Mouse (Mus musculus): ENCODE data around the gene Zcchc3. TPM values are rescaled to one million over a fixed set of nuclear protein-coding genes. Genes with fewer than 3 reads are reported as not detected.
A peak's percentile ranks its signal among the peaks of the same experiment; 100 is the strongest.

The Zcchc3 gene
- polyA plus RNA-seq, 1 experiment: not detected

GRCm38 (mm10) chr2:152367917-152368316 lies 46.9 kb downstream of the Zcchc3 start:
- Histone ChIP-seq H3ac (ENCODE audit: control insufficient read depth, insufficient read length, low read depth) (no peak overlapping the region), H3K36me3 (ENCODE audit: control insufficient read depth, insufficient read depth) (no peaks in the 10 kb centered on the region), H3K27me3 (ENCODE audit: control insufficient read depth, insufficient read depth, insufficient read length) (peaks cover 5% of the 10 kb centered on the region), H3K79me3 (ENCODE audit: low read depth) (no peaks in the 10 kb centered on the region), H3K4me3 (ENCODE audit: insufficient read depth, poor library complexity, severe bottlenecking) (no peak overlapping the region), H3K79me2 (ENCODE audit: control insufficient read depth, insufficient read depth) (no peaks in the 10 kb centered on the region)
- no peak for TF ChIP-seq MYOD1 (IDR thresholded peaks at IDR 0.05; ENCODE audit: control insufficient read depth, insufficient read length, low read depth)
- no peak for TF ChIP-seq MYOG (IDR thresholded peaks at IDR 0.05; ENCODE audit: control insufficient read depth, extremely low read depth, insufficient read length)
- TF ChIP-seq CTCF (IDR thresholded peaks at IDR 0.05; ENCODE audit: control insufficient read depth, insufficient read depth, insufficient read length): no peak
- no peak for TF ChIP-seq CEBPB (IDR thresholded peaks at IDR 0.05; ENCODE audit: low read depth)
- no peak for TF ChIP-seq MAX (IDR thresholded peaks at IDR 0.05)
- no peak for TF ChIP-seq USF1 (IDR thresholded peaks at IDR 0.05; ENCODE audit: low read depth)
- no peak for TF ChIP-seq FOSL1 (IDR thresholded peaks at IDR 0.05; ENCODE audit: insufficient read depth, low read length, poor library complexity, severe bottlenecking)

- H3K27me3 ChIP-seq (ENCODE audit: control insufficient read depth, insufficient read depth, insufficient read length): no peaks in the 10 kb centered on the region
- no peaks in the 10 kb centered on the region for H3K79me3 ChIP-seq (ENCODE audit: low read depth)
- no peaks in the 10 kb centered on the region for H3K79me2 ChIP-seq (ENCODE audit: control insufficient read depth, insufficient read depth)
- H3K36me3 ChIP-seq (ENCODE audit: control insufficient read depth, insufficient read depth): no peaks in the 10 kb centered on the region
- TF ChIP-seq MAX (IDR thresholded peaks at IDR 0.05) (peak; percentile 23), MYOD1 (IDR thresholded peaks at IDR 0.05; ENCODE audit: control insufficient read depth, insufficient read length, low read depth) (no peak), CTCF (IDR thresholded peaks at IDR 0.05; ENCODE audit: control insufficient read depth, insufficient read depth, insufficient read length) (peak; percentile 81), FOSL1 (IDR thresholded peaks at IDR 0.05; ENCODE audit: insufficient read depth, low read length, poor library complexity, severe bottlenecking) (no peak), CEBPB (IDR thresholded peaks at IDR 0.05; ENCODE audit: low read depth) (no peak)
- H3ac ChIP-seq (ENCODE audit: control insufficient read depth, insufficient read length, low read depth): no peak overlapping the region
- no peak overlapping the region for H3K4me3 ChIP-seq (ENCODE audit: insufficient read depth, poor library complexity, severe bottlenecking)
Measured at GRCm38 (mm10) chr2:152363245-152364147, 51.3 kb downstream of the Zcchc3 start.

Other genes with a start within 250 kb of the Zcchc3 start
- gene Csnk2a1, start 188.2 kb downstream of the Zcchc3 start, polyA plus RNA-seq (2012; fragmentation: generic; extraction: Trizol): 37.7 TPM
- 32.7 TPM for gene Tbc1d20, start 121.2 kb downstream of the Zcchc3 start, polyA plus RNA-seq (2012; fragmentation: generic; extraction: Trizol)
- gene Rbck1, start 82.4 kb downstream of the Zcchc3 start, polyA plus RNA-seq (2012; fragmentation: generic; extraction: Trizol): 65.3 TPM
- gene Trib3, start 71.0 kb downstream of the Zcchc3 start, polyA plus RNA-seq (2012; fragmentation: generic; extraction: Trizol): 27.6 TPM
- not detected for gene Nrsn2, start 38.4 kb downstream of the Zcchc3 start, polyA plus RNA-seq (2012; fragmentation: generic; extraction: Trizol)
- gene Sox12, start 17.0 kb downstream of the Zcchc3 start, polyA plus RNA-seq (2012; fragmentation: generic; extraction: Trizol): 7.2 TPM
- gene 6820408C15Rik, start 560 bp upstream of the Zcchc3 start, polyA plus RNA-seq (2012; fragmentation: generic; extraction: Trizol): 0.09 TPM
- not detected for gene Defb23, start 49.6 kb upstream of the Zcchc3 start, polyA plus RNA-seq (2012; fragmentation: generic; extraction: Trizol)
- gene Defb20, start 62.0 kb upstream of the Zcchc3 start, polyA plus RNA-seq (2012; fragmentation: generic; extraction: Trizol): not detected
- not detected for gene Defb22, start 75.1 kb upstream of the Zcchc3 start, polyA plus RNA-seq (2012; fragmentation: generic; extraction: Trizol)
- not detected for gene Defb26, start 96.7 kb upstream of the Zcchc3 start, polyA plus RNA-seq (2012; fragmentation: generic; extraction: Trizol)
- gene Defb28, start 103.2 kb upstream of the Zcchc3 start, polyA plus RNA-seq (2012; fragmentation: generic; extraction: Trizol): 0.57 TPM
- gene Defb29, start 125.1 kb upstream of the Zcchc3 start, polyA plus RNA-seq (2012; fragmentation: generic; extraction: Trizol): not detected
- gene Gm17416, start 154.3 kb upstream of the Zcchc3 start, polyA plus RNA-seq (2012; fragmentation: generic; extraction: Trizol): not detected
- gene Defb21, start 157.7 kb upstream of the Zcchc3 start, polyA plus RNA-seq (2012; fragmentation: generic; extraction: Trizol): not detected
- gene Defb19, start 165.3 kb upstream of the Zcchc3 start, polyA plus RNA-seq (2012; fragmentation: generic; extraction: Trizol): not detected
- gene Defb45, start 184.4 kb upstream of the Zcchc3 start, polyA plus RNA-seq (2012; fragmentation: generic; extraction: Trizol): not detected
- gene Defb36, start 189.3 kb upstream of the Zcchc3 start, polyA plus RNA-seq (2012; fragmentation: generic; extraction: Trizol): not detected
- 3.6 TPM for gene Defb25, start 208.0 kb upstream of the Zcchc3 start, polyA plus RNA-seq (2012; fragmentation: generic; extraction: Trizol)
- 38.7 TPM for gene Rem1, start 211.9 kb upstream of the Zcchc3 start, polyA plus RNA-seq (2012; fragmentation: generic; extraction: Trizol)